Mouse (Mus musculus) neural tube, embryonic 14.5 days (tissue): Measurements from ENCODE around the gene Wnt7b. TPM values are rescaled to one million over a fixed set of nuclear protein-coding genes. Genes with fewer than 3 reads are reported as not detected.

Experiments used
- ATAC-seq: fragments of 200-750 bp; cut with Nextera tagmentation; 2 replicates; pipeline ENCODE4 v1.8.0; 2017; ENCODE audit warnings: low read depth, mild to moderate bottlenecking, moderate TSS enrichment, moderate library complexity
- H3K27ac ChIP-seq: fragments of 300-500 bp; sonication (generic); 2 replicates; pipeline ENCODE4 v1.5.1; 2014; ENCODE audit warnings: low read depth, mild to moderate bottlenecking, control low read depth, low read length, moderate library complexity, mixed read lengths
- H3K27me3 ChIP-seq: fragments of 300-500 bp; sonication (generic); 2 replicates; pipeline ENCODE4 v1.6.1; 2014; ENCODE audit warnings: low read length; ENCODE audit not compliant: control insufficient read depth, insufficient read depth
- H3K36me3 ChIP-seq: fragments of 300-500 bp; sonication (generic); 2 replicates; pipeline ENCODE4 v1.6.1; 2014; ENCODE audit warnings: low read length, mixed read lengths; ENCODE audit not compliant: control insufficient read depth, insufficient read depth
- H3K4me1 ChIP-seq: fragments of 300-500 bp; sonication (generic); 2 replicates; pipeline ENCODE4 v1.6.1; 2014; ENCODE audit warnings: low read length; ENCODE audit not compliant: control insufficient read depth, insufficient read depth
- H3K4me2 ChIP-seq: fragments of 300-500 bp; sonication (generic); 2 replicates; pipeline ENCODE4 v1.6.1; 2014; ENCODE audit warnings: mild to moderate bottlenecking, low read depth, low read length, control low read depth
- H3K4me3 ChIP-seq: fragments of 300-500 bp; sonication (generic); 2 replicates; pipeline ENCODE4 v1.5.1; 2014; ENCODE audit warnings: low read depth, low read length, control low read depth, mixed read lengths
- H3K9ac ChIP-seq: fragments of 300-500 bp; sonication (generic); replicated peaks from 2 replicates; pipeline ENCODE4 v1.6.1; 2014; ENCODE audit warnings: low read depth, mild to moderate bottlenecking, control low read depth, low read length, mixed read lengths
- H3K9me3 ChIP-seq: fragments of 300-500 bp; sonication (generic); 2 replicates; pipeline ENCODE4 v1.6.1; 2016; ENCODE audit warnings: low read length; ENCODE audit not compliant: control insufficient read depth
- WGBS: fragments of 180-500 bp; shearing (Covaris S2); extraction: QIAGEN DNeasy Blood & Tissue Kit; methylation state at CpG from one replicate; pipeline ENCODE4 v1.1.7; 2014; 5-methylcytosine and 5-hydroxymethylcytosine counted together
- polyA plus RNA-seq: library from polyadenylated mRNA; unstranded; fragments of >200 nt; fragmentation: Nextera tagmentation; extraction: Ambion mirVana; gene quantifications from 2 replicates; pipeline ENCODE4 v1.2.1, GENCODE M21; 2014

The Wnt7b gene
- polyA plus RNA-seq, 1 experiment from 2014 or later = 17.3 TPM

GRCm38 (mm10) chr15:85489751-85490150 lies 92.5 kb downstream of the Wnt7b start:
- H3K4me3 ChIP-seq = no peak overlapping the region
- no peak overlapping the region for H3K9ac ChIP-seq
- peaks cover 9% of the 10 kb centered on the region; the same call in 1 of the 2 replicates for H3K4me1 ChIP-seq
- no peak for ATAC-seq
- no peaks in the 10 kb centered on the region for H3K36me3 ChIP-seq
- no peak overlapping the region for H3K4me2 ChIP-seq
- WGBS = 61% methylated on average over 7 of the region's 7 CpGs
- no peaks in the 10 kb centered on the region for H3K9me3 ChIP-seq
- no peak overlapping the region for H3K27ac ChIP-seq
- H3K27me3 ChIP-seq = no peaks in the 10 kb centered on the region

DNA sequence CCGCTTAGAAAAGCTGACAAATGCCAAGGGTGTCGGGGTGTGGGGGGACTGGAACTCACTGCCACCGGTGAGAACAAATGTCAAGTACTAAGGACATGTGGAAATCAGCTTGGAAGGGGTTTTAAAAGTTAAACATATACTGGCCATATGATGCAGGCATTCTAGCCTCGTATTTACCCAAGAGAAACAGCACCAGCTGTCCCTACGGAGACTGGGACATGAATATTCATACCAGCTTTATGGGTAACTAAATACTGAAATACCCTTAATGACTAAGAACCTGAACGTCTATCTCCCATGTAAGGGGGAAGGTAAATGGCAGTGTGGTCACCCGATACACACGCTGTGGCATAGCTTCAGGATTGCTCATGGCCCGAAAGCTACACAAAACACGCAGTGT lies 93.4 kb downstream of the Wnt7b start:
- no peak overlapping the region for H3K27ac ChIP-seq
- H3K4me3 ChIP-seq = no peak overlapping the region
- H3K4me2 ChIP-seq = no peak overlapping the region
- H3K27me3 ChIP-seq = no peaks in the 10 kb centered on the region
- H3K9ac ChIP-seq = no peak overlapping the region
- no peaks in the 10 kb centered on the region for H3K9me3 ChIP-seq
- peaks cover under 1% of the 10 kb centered on the region; the same call in 1 of the 2 replicates for H3K4me1 ChIP-seq
- H3K36me3 ChIP-seq = no peaks in the 10 kb centered on the region
- no peak for ATAC-seq
- WGBS = 64% methylated on average over 10 of the region's 10 CpGs

Other genes with a start within 250 kb of the Wnt7b start
- 556 and 572 TPM in 2 replicates for gene Atxn10, start 246.2 kb downstream of the Wnt7b start, polyA plus RNA-seq
- gene 7530416G11Rik, start 79.2 kb downstream of the Wnt7b start, polyA plus RNA-seq = not detected in 2 replicates
- 0.75 and 1.3 TPM in 2 replicates for gene Ppara, start 152.5 kb upstream of the Wnt7b start, polyA plus RNA-seq
- 15.4 and 19.2 TPM in 2 replicates for gene Cdpf1, start 229.2 kb upstream of the Wnt7b start, polyA plus RNA-seq
- 0.03 and 0.18 TPM in 2 replicates for gene Pkdrej, start 239.3 kb upstream of the Wnt7b start, polyA plus RNA-seq
- gene Ttc38, start 249.8 kb upstream of the Wnt7b start, polyA plus RNA-seq = 3.1 and 3.5 TPM in 2 replicates